Mouse (Mus musculus) megakaryocyte, embryonic 14.5 days (primary cell): ENCODE results near the gene Lrrc51.

Experiments
- FLI1 ChIP-seq: IDR thresholded peaks from 2 replicates; pipeline ENCODE4 v1.6.1; 2012; ENCODE audit warnings: low read length, inconsistent platforms, mixed read lengths
- GATA1 ChIP-seq: IDR thresholded peaks from 3 replicates; pipeline ENCODE4 v1.6.1; 2012; ENCODE audit warnings: mixed read lengths, low read length, inconsistent platforms, borderline replicate concordance

DNA sequence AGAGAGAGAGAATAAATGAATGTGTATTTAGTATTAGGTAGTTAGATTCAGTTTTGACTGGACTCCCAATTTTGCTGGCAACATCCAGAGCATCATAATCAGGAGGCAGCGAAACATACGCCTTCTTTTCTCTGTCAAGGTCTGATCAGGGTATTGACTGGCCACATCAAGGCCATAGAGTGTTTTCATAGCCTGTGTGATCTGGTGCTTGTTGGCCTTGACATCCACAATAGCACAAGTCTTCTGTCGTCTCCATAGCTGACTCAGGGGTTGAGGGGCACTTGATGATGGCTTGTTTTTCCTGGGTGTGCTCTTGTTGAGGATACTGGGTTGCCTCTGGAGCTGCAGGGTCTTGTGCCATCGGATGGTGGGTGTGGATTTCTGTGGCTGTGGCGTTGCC, 23.2 kb upstream of the Lrrc51 start:
- TF ChIP-seq GATA1 (no peak), FLI1 (no peak)
